Mouse (Mus musculus): ENCODE measurements at regions not wholly inside any gene's neighbourhood (a gene's known extent, or its start where the extent isn't known, plus 50 kb on each side); places are given as distances from the start of the nearest gene placed in this dataset.

DNA sequence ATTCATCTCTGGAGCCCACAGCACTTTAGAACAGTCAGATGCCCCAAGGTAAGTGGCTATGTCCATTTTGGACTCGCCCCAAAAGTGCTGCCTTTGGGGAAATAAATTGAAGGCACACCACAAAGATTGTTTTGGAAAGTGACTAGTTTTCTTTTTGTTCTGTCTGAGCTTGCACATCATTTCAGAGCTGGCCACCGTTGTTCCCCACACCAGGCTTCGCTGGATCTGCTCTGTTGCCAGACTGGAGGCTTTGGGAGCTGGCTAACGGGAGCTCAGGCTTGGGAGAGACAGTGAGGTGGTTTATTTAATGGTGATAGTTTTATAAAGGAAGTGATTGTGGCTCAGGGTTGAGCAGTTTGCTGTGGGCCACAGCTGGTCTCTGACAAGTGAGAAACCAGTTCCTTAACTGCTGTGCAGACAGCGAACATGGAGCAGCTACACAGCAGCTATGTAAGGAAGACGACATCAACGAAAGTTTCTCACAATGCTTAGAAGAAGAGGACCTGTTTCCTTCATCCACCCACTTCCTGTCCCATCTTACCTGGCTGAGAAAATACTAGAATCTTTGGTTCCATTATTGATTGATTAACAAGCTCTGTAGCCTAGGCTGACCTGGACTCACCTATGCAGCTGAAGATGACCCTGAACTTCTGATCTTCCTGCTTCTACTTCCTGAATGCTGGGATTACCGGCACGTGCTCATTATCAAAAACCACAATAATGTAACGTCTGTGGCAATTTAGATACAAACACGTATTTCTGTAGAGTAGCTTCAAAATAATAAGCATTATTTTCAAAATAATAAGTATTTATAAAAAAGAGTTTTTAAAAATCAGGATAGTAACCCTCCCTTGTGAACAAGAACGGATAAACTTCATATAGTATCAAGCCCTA, 229.1 kb upstream of the Jade1 start:
- no peak overlapping the region for H3K9ac ChIP-seq (ENCODE audit: low read depth, poor library complexity, severe bottlenecking)
- H3K4me3 ChIP-seq (ENCODE audit: low read depth, low read length): no peak overlapping the region
- H3K27ac ChIP-seq (ENCODE audit: insufficient read depth, low read length): no peak overlapping the region
- H3K36me3 ChIP-seq (ENCODE audit: control insufficient read depth, insufficient read depth, low read length, poor library complexity, severe bottlenecking): no peaks in the 10 kb centered on the region
- H3K4me1 ChIP-seq (ENCODE audit: control insufficient read depth, insufficient read depth, low read length): no peaks in the 10 kb centered on the region
- TF ChIP-seq EP300 (IDR thresholded peaks at IDR 0.05; ENCODE audit: insufficient read depth, low read depth, low read length) (no peak), CTCF (IDR thresholded peaks at IDR 0.05; ENCODE audit: low read depth, low read length) (no peak), POLR2A (IDR thresholded peaks at IDR 0.05; ENCODE audit: insufficient read depth, low read length) (no peak)
- H3K9me3 ChIP-seq (replicated peaks; ENCODE audit: control insufficient read depth, insufficient read depth, low read length, poor library complexity, severe bottlenecking): peaks cover 4% of the 10 kb centered on the region; the same call in 1 of the 2 replicates
- no peaks in the 10 kb centered on the region for H3K27me3 ChIP-seq (ENCODE audit: control insufficient read depth, insufficient read depth, low read length, poor library complexity, severe bottlenecking)

DNA sequence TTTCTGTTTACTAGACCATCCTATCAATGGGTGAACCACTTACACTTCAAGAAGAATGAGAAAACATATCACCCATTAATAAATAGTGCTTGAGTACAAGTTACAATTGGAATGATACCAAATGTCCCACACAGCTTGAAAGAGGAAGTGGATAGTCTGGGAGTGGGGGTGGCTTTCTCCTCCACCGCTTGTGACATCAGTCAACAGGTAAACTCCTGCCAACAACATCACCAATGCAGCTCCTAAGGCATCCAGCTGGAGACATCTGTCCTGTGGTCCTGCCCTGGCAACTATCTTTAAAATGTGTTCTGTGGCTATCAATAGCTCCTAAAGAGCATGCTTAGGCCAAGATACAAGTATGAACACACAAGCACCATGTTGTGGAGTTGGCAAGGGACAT, 233.7 kb upstream of the Jade1 start:
- TF ChIP-seq EP300 (IDR thresholded peaks at IDR 0.05; ENCODE audit: insufficient read depth, low read depth, low read length) (no peak), CTCF (IDR thresholded peaks at IDR 0.05; ENCODE audit: low read depth, low read length) (no peak), POLR2A (IDR thresholded peaks at IDR 0.05; ENCODE audit: insufficient read depth, low read length) (no peak)
- Histone ChIP-seq H3K27me3 (ENCODE audit: control insufficient read depth, insufficient read depth, low read length, poor library complexity, severe bottlenecking) (no peaks in the 10 kb centered on the region), H3K36me3 (ENCODE audit: control insufficient read depth, insufficient read depth, low read length, poor library complexity, severe bottlenecking) (no peaks in the 10 kb centered on the region), H3K4me1 (ENCODE audit: control insufficient read depth, insufficient read depth, low read length) (no peaks in the 10 kb centered on the region), H3K9ac (ENCODE audit: low read depth, poor library complexity, severe bottlenecking) (no peak overlapping the region), H3K4me3 (ENCODE audit: low read depth, low read length) (no peak overlapping the region), H3K9me3 (replicated peaks; ENCODE audit: control insufficient read depth, insufficient read depth, low read length, poor library complexity, severe bottlenecking) (peaks cover 4% of the 10 kb centered on the region; the same call in 1 of the 2 replicates), H3K27ac (ENCODE audit: insufficient read depth, low read length) (no peak overlapping the region)

DNA sequence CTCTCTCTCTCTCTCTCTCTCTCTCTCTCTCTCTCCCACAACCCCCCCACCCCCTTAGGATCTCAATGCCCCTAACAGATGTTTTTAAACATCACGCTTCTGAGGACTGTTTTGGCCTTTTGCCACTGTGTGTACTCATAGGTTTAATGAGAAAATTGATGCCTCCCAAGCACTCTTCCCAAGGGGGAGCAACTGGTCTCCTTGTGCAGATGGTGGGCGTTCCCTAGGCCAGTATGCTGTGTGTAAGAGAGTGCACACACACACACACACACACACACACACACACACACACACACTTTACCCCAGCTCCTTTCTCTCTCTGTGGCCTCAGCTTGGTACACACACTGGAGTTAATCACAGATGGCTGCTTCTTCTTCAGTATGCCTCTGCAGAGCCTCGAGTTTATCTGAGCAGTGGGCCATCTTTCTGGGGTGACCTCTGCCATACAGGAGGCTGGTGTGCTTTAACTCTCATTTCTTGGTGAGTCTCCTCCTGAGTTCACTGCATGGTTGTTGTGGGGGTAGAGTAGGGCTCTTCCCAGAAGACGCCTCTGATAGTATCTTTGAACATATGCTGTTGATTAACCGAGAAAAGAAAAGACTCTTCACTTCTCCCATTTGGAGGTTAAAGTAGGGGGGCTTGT, 236.2 kb upstream of the Jade1 start:
- Histone ChIP-seq H3K4me3 (ENCODE audit: low read depth, low read length) (no peak overlapping the region), H3K9me3 (replicated peaks; ENCODE audit: control insufficient read depth, insufficient read depth, low read length, poor library complexity, severe bottlenecking) (peaks cover 4% of the 10 kb centered on the region; the same call in 1 of the 2 replicates), H3K4me1 (ENCODE audit: control insufficient read depth, insufficient read depth, low read length) (no peaks in the 10 kb centered on the region), H3K27me3 (ENCODE audit: control insufficient read depth, insufficient read depth, low read length, poor library complexity, severe bottlenecking) (no peaks in the 10 kb centered on the region), H3K27ac (ENCODE audit: insufficient read depth, low read length) (no peak overlapping the region), H3K9ac (ENCODE audit: low read depth, poor library complexity, severe bottlenecking) (no peak overlapping the region), H3K36me3 (ENCODE audit: control insufficient read depth, insufficient read depth, low read length, poor library complexity, severe bottlenecking) (no peaks in the 10 kb centered on the region)
- TF ChIP-seq EP300 (IDR thresholded peaks at IDR 0.05; ENCODE audit: insufficient read depth, low read depth, low read length) (no peak), POLR2A (IDR thresholded peaks at IDR 0.05; ENCODE audit: insufficient read depth, low read length) (no peak)

DNA sequence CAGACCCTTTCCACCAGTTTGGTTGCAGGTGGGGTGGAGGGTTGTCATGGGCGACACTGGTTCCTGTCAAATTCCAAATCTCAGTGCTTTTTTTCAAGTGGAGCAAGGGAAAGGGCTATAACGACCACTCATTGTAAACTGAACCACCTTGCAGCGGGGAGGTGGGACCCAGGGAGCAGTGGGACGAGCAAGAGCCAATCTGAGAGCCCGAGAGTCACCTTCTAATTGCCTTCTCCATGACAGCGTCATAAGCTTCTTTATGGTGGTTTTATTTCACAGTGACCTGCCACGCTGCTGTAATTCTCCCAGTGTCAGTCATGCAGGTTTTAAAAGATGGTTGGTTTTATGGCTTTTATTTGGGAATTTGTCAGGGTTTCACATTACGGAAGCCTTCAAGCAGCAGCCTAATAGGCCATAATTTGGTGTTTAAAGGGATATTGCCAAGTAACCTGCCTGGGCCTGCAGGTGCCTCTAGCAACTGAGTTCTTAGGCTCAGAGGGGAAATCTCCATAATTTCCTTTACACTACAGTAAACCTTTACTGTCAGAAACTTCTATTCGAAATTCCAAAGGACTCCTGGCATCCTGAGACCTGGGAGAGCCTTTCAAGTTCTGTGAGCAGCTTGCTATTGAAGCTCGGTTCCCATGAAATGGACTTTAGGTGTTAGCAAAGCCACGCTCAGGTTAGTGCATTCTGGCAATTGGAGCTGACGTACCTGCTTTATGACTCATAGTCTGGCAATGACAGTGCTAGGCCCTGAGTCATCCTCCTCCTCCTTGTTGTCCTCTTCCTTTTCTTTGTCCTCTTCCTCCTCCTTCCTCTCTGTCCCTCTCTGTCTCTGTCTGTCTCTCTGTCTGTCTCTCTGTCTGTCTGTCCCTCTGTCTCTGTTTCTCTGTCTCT, 235.6 kb upstream of the Pgrmc2 start:
- TF ChIP-seq CTCF (IDR thresholded peaks at IDR 0.05; ENCODE audit: low read depth, low read length) (no peak), POLR2A (IDR thresholded peaks at IDR 0.05; ENCODE audit: insufficient read depth, low read length) (no peak), EP300 (IDR thresholded peaks at IDR 0.05; ENCODE audit: insufficient read depth, low read depth, low read length) (no peak)

DNA sequence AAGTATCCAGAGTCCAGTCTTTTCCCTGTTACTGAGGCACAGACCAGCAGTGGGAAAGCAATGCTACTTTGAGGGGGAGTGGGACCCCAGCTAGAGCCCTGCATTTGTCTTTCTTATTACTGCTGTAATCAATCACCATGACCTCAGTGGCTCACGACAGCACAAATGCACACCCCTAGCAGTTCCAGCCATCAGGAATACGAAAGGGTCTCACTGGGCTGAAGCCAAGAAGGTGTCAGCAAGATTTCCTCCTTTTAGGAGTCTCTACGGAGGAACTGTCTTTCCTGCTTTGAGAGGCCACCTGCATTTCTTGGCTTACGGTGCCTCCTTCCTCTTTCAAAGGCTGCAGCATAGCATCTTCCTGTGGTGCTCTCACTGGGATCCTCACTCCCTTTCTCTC, 234.3 kb upstream of the Pgrmc2 start:
- Histone ChIP-seq H3K27me3 (ENCODE audit: control insufficient read depth, insufficient read depth, low read length, poor library complexity, severe bottlenecking) (no peaks in the 10 kb centered on the region), H3K36me3 (ENCODE audit: control insufficient read depth, insufficient read depth, low read length, poor library complexity, severe bottlenecking) (no peaks in the 10 kb centered on the region), H3K9me3 (replicated peaks; ENCODE audit: control insufficient read depth, insufficient read depth, low read length, poor library complexity, severe bottlenecking) (no peaks in the 10 kb centered on the region), H3K4me1 (ENCODE audit: control insufficient read depth, insufficient read depth, low read length) (no peaks in the 10 kb centered on the region), H3K4me3 (ENCODE audit: low read depth, low read length) (no peak overlapping the region), H3K9ac (ENCODE audit: low read depth, poor library complexity, severe bottlenecking) (no peak overlapping the region), H3K27ac (ENCODE audit: insufficient read depth, low read length) (no peak overlapping the region)
- TF ChIP-seq CTCF (IDR thresholded peaks at IDR 0.05; ENCODE audit: low read depth, low read length) (no peak), EP300 (IDR thresholded peaks at IDR 0.05; ENCODE audit: insufficient read depth, low read depth, low read length) (no peak), POLR2A (IDR thresholded peaks at IDR 0.05; ENCODE audit: insufficient read depth, low read length) (no peak)

More for the DNA sequence above, 235.6 kb upstream of the Pgrmc2 start:
- Histone ChIP-seq H3K4me1 (ENCODE audit: control insufficient read depth, insufficient read depth, low read length) (no peaks in the 10 kb centered on the region), H3K27me3 (ENCODE audit: control insufficient read depth, insufficient read depth, low read length, poor library complexity, severe bottlenecking) (no peaks in the 10 kb centered on the region), H3K9ac (ENCODE audit: low read depth, poor library complexity, severe bottlenecking) (no peak overlapping the region), H3K27ac (ENCODE audit: insufficient read depth, low read length) (no peak overlapping the region), H3K4me3 (ENCODE audit: low read depth, low read length) (no peak overlapping the region), H3K9me3 (replicated peaks; ENCODE audit: control insufficient read depth, insufficient read depth, low read length, poor library complexity, severe bottlenecking) (no peaks in the 10 kb centered on the region), H3K36me3 (ENCODE audit: control insufficient read depth, insufficient read depth, low read length, poor library complexity, severe bottlenecking) (no peaks in the 10 kb centered on the region)
